Mouse (Mus musculus): ENCODE measurements around the gene Man2b1.

DNA sequence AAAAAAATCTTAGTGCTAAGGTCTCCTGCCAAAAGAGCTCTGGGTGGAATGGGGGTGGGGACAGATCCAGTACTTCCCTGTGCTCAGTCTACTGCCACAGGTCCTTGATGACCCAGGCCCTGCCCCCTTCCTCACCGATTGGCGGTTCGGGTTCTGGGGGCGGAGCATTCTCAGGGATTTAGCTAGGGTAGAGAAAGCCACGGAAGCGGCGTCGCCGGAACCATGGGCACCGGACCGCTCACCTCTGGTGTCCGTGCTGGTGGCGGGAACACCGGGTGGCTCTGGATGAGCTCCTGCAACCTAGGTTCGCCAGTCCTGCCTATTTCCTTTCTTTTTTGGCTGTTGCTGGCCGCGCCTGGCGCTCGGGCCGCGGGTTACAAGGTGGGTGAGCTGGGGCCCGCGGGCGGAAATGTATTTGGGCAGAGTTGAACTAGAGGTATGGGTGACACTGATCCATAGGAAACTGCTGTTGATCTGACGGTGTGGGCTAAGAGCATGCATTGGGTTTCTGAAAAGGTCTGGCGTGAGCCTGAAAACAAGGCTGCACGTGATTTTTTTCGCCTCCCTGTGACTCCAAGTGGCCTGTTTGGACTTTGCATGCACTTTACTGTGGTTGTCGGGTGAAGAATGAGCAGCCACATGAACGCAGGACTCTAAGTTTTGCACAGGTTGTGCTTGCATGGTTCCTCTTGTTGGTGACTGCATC, at the start of gene Man2b1:
- TF ChIP-seq POLR2A (IDR thresholded peaks at IDR 0.05; ENCODE audit: control insufficient read depth in 1 of 2, insufficient read depth in 1 of 2, low read depth in 1 of 2, low read length in 2 of 2, poor library complexity in 1 of 2), result peak; percentile 66 to 80; a peak in 3 of 4 replicates
- TF ChIP-seq MAX (IDR thresholded peaks at IDR 0.05; ENCODE audit: low read length), result peak; percentile 59; the same call in 1 of the 2 replicates
- peak in 1 of 3 experiments; percentile 25; a peak in 1 of 6 replicates for TF ChIP-seq CTCF (IDR thresholded peaks at IDR 0.05 in 2 of 3, conservative IDR thresholded peaks at IDR 0.05 in 1 of 3; ENCODE audit: control insufficient read depth in 1 of 3, insufficient read depth in 1 of 3, low read depth in 2 of 3, low read length in 3 of 3, poor library complexity in 1 of 3, severe bottlenecking in 1 of 3)
- no peak for TF ChIP-seq SIN3A (IDR thresholded peaks at IDR 0.05; ENCODE audit: low read length)
- TF ChIP-seq E2F4 (IDR thresholded peaks at IDR 0.05; ENCODE audit: borderline replicate concordance, low read depth, low read length), result no peak
- TF ChIP-seq MXI1 (IDR thresholded peaks at IDR 0.05; ENCODE audit: low read depth, low read length), result peak; percentile 64; the same call in 1 of the 2 replicates
- TF ChIP-seq USF1 (IDR thresholded peaks at IDR 0.05; ENCODE audit: low read depth, low read length), result peak; percentile 66
- TF ChIP-seq BHLHE40 (IDR thresholded peaks at IDR 0.05; ENCODE audit: borderline replicate concordance, low read depth, low read length), result peak; percentile 76; the same call in 1 of the 2 replicates

All from MEL (cell line).